Mouse (Mus musculus) G1E (cell line): ENCODE measurements around the gene Gm29427. TPM values are rescaled to one million over a fixed set of nuclear protein-coding genes. Genes with fewer than 3 reads are reported as not detected.
A peak's percentile ranks its signal among the peaks of the same experiment; 100 is the strongest.

Source experiments
- ATAC-seq: 2 replicates; pipeline ENCODE4 v1.8.0; 2016; ENCODE audit warnings: mild to moderate bottlenecking; ENCODE audit not compliant: insufficient number of reproducible peaks, poor library complexity, low FRiP score, severe bottlenecking; ENCODE audit errors: extremely low read depth
- DNase-seq: peaks from one replicate; pipeline ENCODE4 v3.0.0; 2012; ENCODE audit warnings: low spot score
- H3K27me3 ChIP-seq: 2 replicates; pipeline ENCODE4 v1.6.1; 2012; ENCODE audit warnings: mild to moderate bottlenecking, low read length, inconsistent platforms; ENCODE audit not compliant: insufficient read depth
- H3K36me3 ChIP-seq: replicated peaks from 2 replicates; pipeline ENCODE3; 2012; ENCODE audit warnings: mild to moderate bottlenecking, inconsistent platforms
- H3K4me1 ChIP-seq: 2 replicates; pipeline ENCODE4 v1.6.1; 2012; ENCODE audit warnings: low read depth, low read length, inconsistent platforms, mixed read lengths; ENCODE audit not compliant: insufficient read depth
- H3K4me3 ChIP-seq: 2 replicates; pipeline ENCODE4 v1.5.1; 2012; ENCODE audit warnings: low read depth, mild to moderate bottlenecking, inconsistent platforms, low read length, moderate library complexity, mixed read lengths
- H3K9me3 ChIP-seq: replicated peaks from 2 replicates; pipeline ENCODE4 v1.6.1; 2012; ENCODE audit warnings: inconsistent platforms
- CTCF ChIP-seq: IDR thresholded peaks from 2 replicates; pipeline ENCODE4 v1.5.1; 2012; ENCODE audit warnings: low read depth, low read length, inconsistent platforms, mixed read lengths
- GATA1 ChIP-seq: IDR thresholded peaks from 2 replicates; pipeline ENCODE4 v1.6.1; 2012; ENCODE audit warnings: borderline replicate concordance, low read length, inconsistent platforms, mixed read lengths
- GATA2 ChIP-seq: IDR thresholded peaks from 2 replicates; pipeline ENCODE4 v1.6.1; 2012; ENCODE audit warnings: low read depth, low read length, inconsistent platforms, borderline replicate concordance
- POLR2AphosphoS5 ChIP-seq: IDR thresholded peaks from 2 replicates; pipeline ENCODE4 v1.6.1; 2012; ENCODE audit warnings: low read depth, low read length, inconsistent platforms; ENCODE audit not compliant: insufficient replicate concordance
- TAL1 ChIP-seq: conservative IDR thresholded peaks from 2 replicates; pipeline ENCODE4 v1.6.1; 2012; ENCODE audit warnings: low read depth, low read length, inconsistent platforms, mixed read lengths
- polyA plus RNA-seq: library from polyadenylated mRNA; stranded (reverse); fragments of >175 nt; gene quantifications from 2 replicates; pipeline ENCODE4 v1.2.3, GENCODE M21; 2012
- total RNA-seq, 2 experiments: library from RNA; stranded (forward) in 1 of 2; stranded (reverse) in 1 of 2; fragments of 200-1000 nt in 1 of 2; fragments of >200 nt in 1 of 2; fragmentation: Nextera tagmentation in 1 of 2; gene quantifications; 2 replicates each; pipeline ENCODE4 v1.2.3; 2014 to 2017

The Gm29427 gene
- total RNA-seq (2014; fragmentation: Nextera tagmentation) (not detected in 2 replicates), total RNA-seq (2017) (0.33 and 0.41 TPM in 2 replicates), polyA plus RNA-seq (not detected in 2 replicates)

DNA sequence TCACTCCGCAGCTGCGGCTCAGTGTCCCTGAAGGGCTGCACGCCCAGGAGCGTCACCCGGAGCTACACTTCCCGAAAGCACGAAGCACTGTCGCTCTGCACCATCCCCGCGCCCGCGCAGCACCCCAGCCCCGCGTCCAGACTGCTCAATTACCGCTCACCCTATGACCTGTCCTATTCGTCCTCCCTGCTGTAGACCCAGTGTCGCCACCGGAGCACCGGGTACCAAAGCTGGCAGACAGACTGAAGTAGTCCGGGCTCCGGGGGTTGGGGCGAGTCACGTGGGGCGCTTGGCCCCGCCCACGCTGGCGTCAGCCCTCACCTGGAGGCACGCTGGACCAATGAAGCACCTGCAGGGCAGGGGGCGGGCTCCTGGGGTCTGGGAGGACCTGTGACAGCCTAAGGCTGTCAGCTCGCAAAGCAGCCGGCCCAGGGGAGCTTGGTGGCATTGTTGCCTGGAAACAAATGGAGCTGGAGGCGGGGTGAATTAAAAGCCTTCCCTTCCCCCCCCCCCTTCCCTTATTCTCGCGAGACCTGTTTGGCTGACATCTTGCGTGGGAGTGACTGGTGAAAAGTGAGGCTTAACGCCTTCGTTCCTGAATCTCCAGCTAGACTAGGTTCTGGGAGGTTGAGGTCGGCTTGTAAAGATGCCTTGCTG is at the start of gene Gm29427:
Gm29427 (minus strand) TSS at position 239 of the 657 bp plus-strand sequence.
- peak; percentile 91 for DNase-seq
- Histone ChIP-seq H3K9me3 (no peaks in the 10 kb centered on the region), H3K4me1 (peaks cover 54% of the 10 kb centered on the region), H3K36me3 (peaks cover 49% of the 10 kb centered on the region), H3K4me3 (peak within 1 kb of the TSS; percentile 85), H3K27me3 (no peaks in the 10 kb centered on the region)
- TF ChIP-seq GATA1: no peak
- no peak for TF ChIP-seq CTCF
- no peak for TF ChIP-seq POLR2AphosphoS5
- TF ChIP-seq TAL1: no peak
- no peak for TF ChIP-seq GATA2
- ATAC-seq: peak; percentile 78

- no peak for DNase-seq
- H3K4me1 ChIP-seq: peaks cover 50% of the 10 kb centered on the region
- ATAC-seq: no peak
- no peaks in the 10 kb centered on the region for H3K36me3 ChIP-seq
- no peak overlapping the region for H3K4me3 ChIP-seq
- H3K9me3 ChIP-seq: no peaks in the 10 kb centered on the region
- TF ChIP-seq GATA1 (no peak), CTCF (no peak), TAL1 (no peak), GATA2 (no peak), POLR2AphosphoS5 (no peak)
- no peaks in the 10 kb centered on the region for H3K27me3 ChIP-seq
Measured at GRCm38 (mm10) chr1:130764027-130764461, 48.4 kb upstream of the Gm29427 start.

GRCm38 (mm10) chr1:130762045-130762760 is 46.6 kb upstream of the Gm29427 start:
- TF ChIP-seq CTCF (no peak), POLR2AphosphoS5 (no peak), GATA2 (no peak), GATA1 (no peak), TAL1 (no peak)
- no peak overlapping the region for H3K4me3 ChIP-seq
- H3K27me3 ChIP-seq: no peaks in the 10 kb centered on the region
- ATAC-seq: no peak
- H3K36me3 ChIP-seq: no peaks in the 10 kb centered on the region
- no peak for DNase-seq
- H3K9me3 ChIP-seq: no peaks in the 10 kb centered on the region
- peaks cover 50% of the 10 kb centered on the region for H3K4me1 ChIP-seq

DNA sequence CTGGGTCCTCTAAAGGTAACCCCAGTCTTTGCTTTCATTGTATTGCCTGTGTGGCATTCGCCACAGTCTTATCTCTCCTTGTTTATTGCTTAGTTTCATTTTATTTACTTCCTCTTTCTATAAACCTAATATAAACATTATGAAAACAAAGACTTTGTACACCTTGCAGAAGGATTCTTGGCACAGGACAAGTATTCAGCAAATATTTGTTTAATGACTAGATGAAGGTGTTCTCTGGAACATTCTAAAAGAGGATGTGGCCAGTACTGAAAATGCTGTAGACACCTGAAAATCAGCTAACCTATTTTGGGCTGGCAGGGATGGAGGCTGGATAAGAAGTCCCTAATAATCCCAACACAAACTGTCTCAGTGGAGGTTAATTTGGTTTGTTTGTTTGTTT is 46.0 kb upstream of the Gm29427 start:
- Histone ChIP-seq H3K4me1 (peaks cover 50% of the 10 kb centered on the region), H3K4me3 (no peak overlapping the region; the same call in 1 of the 2 replicates), H3K36me3 (no peaks in the 10 kb centered on the region), H3K9me3 (no peaks in the 10 kb centered on the region), H3K27me3 (no peaks in the 10 kb centered on the region)
- peak; percentile 42 for ATAC-seq
- DNase-seq: no peak
- TF ChIP-seq TAL1 (no peak), POLR2AphosphoS5 (no peak), GATA2 (no peak), GATA1 (no peak), CTCF (no peak)

- H3K4me3 ChIP-seq: no peak overlapping the region
- H3K9me3 ChIP-seq: no peaks in the 10 kb centered on the region
- TF ChIP-seq CTCF (no peak), GATA1 (no peak), POLR2AphosphoS5 (no peak), GATA2 (no peak), TAL1 (no peak)
- DNase-seq: no peak
- peaks cover 47% of the 10 kb centered on the region for H3K4me1 ChIP-seq
- no peaks in the 10 kb centered on the region for H3K27me3 ChIP-seq
- ATAC-seq: no peak
- no peaks in the 10 kb centered on the region for H3K36me3 ChIP-seq
Measured at GRCm38 (mm10) chr1:130759689-130760088, 44.1 kb upstream of the Gm29427 start.

- Histone ChIP-seq H3K9me3 (no peaks in the 10 kb centered on the region), H3K4me3 (no peak overlapping the region), H3K27me3 (no peaks in the 10 kb centered on the region), H3K4me1 (peaks cover 52% of the 10 kb centered on the region), H3K36me3 (no peaks in the 10 kb centered on the region)
- no peak for ATAC-seq
- TF ChIP-seq CTCF (no peak), TAL1 (no peak), POLR2AphosphoS5 (no peak)
- no peak for DNase-seq
Measured at GRCm38 (mm10) chr1:130746819-130747218, 31.2 kb upstream of the Gm29427 start.
